Mouse (Mus musculus): Measurements from ENCODE around the gene Mamstr.

DNA sequence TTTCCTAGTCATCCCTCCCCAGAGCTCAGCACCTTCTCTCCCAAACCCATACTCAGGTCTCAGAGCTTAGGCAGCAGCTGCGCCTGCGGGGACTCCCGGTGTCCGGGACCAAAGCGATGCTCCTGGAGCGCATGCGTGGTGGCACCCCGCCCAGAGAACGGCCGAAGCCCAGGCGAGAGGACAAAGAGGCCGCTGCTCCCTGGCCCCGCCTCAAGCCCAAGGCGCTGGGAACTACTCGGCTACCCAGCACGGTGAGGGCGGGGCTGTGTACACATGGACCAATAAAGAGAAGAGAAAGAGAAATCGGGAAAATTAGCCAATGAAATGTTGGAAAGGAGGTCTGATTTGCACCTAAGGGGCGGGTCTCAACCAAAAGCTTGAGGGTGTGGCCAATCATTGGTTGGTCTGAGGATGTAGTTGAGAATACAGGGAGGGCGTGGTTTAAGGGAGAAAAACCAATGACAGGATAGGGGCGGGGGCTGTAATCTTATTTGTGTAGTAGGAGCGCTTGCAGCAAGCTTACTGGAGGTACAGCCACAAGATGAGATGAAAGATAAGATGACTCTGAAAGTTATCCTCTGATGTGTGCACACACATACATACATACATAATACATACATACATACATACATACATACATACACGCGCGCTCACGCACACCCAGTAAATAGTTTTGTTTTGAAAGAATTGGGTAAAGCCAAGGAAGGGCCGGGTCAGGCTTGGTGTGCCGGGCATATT lies 3.8 kb downstream of the Mamstr start:
- TF ChIP-seq CTCF (IDR thresholded peaks at IDR 0.05; ENCODE audit: control insufficient read depth, insufficient read depth, insufficient read length) (no peak), MAX (IDR thresholded peaks at IDR 0.05) (no peak)
